Mouse (Mus musculus): ENCODE data around the gene Sept8. TPM values are rescaled to one million over a fixed set of nuclear protein-coding genes. Genes with fewer than 3 reads are reported as not detected.

Sept8 gene
- total RNA-seq, 4 experiments from 2014 or later: 248 to 260 (median 255) TPM

DNA sequence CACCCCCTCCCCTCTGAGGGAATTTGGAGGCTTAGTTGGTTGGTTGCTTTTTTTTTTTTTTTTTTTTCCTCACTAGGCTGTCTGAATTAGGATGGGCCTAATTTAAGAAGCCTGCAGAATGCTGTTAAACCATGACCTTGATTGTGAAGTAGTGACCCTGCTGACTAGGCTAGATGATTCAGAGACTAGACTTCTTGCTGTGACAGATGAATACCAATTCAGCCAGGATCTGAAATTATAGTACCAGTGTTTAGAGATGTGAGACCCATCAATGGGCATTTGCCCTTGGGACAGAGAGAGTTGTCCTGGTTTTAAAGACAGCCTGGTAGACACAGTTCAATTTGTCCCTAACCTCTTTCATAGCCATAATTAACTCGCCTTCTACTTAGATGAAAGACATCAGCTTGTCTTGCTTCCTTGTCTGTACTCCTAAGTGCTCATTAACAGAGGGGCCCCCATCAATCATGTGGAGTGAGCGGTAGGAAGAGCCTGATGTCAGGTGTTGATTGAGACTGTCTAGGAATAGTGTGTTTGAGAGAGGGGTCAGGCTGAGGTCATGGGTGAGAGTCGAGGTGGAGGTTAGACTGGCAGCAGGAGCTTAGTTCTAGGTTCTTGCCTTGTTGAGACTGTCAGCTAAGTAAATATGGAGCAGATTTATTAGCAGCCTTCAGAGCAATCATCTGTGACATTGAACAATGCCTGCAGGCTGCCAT is 25.7 kb upstream of the Sept8 start:
- DNase-seq (ENCODE audit: low spot score in 2 of 2): no peak

DNA sequence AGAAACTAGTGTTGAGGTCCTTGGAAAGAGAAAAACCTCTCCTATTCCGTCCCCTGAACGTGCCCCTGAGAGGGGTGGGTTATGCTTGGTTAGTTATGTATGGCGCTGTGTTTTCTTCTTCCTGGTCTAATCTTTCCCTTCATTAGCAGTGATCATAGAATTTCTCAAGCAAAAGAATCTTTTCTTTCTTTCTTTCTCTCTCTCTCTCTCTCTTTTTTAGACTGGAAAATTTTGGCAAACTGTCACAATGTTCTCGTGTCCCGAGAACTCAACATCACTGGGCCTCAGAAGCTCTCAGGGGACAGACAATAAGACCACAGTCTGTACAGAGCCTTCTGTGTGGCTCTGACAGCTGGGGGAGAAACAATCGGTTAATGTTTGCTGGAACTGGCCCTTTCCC is 23.6 kb upstream of the Sept8 start:
- DNase-seq (ENCODE audit: low spot score in 2 of 2): no peak

DNA sequence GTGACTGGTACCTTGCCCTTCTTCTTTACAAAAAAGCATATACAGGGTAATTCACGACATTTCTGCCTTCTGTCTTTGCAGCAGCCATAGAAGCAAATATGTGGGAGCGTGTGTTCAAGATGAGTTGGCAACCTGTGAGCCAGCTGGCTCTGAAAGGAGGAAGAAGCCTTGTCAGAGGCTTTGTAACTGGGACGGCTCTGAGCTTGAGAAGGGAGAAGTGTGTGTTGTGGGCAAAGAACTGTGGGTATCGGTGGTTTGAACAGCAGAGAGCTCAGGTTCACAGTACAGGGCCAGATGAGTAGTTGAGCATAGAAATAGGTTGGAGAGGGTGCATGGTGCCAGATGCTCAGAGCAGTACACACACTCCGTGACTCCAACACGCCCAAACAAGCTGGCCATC is 22.1 kb upstream of the Sept8 start:
- peak; percentile 63 to 71 for DNase-seq (ENCODE audit: low spot score in 2 of 2)

- DNase-seq (ENCODE audit: low spot score in 2 of 2): no peak
These were observed 18.5 kb upstream of the Sept8 start for GRCm38 (mm10) chr11:53500569-53500968.

DNA sequence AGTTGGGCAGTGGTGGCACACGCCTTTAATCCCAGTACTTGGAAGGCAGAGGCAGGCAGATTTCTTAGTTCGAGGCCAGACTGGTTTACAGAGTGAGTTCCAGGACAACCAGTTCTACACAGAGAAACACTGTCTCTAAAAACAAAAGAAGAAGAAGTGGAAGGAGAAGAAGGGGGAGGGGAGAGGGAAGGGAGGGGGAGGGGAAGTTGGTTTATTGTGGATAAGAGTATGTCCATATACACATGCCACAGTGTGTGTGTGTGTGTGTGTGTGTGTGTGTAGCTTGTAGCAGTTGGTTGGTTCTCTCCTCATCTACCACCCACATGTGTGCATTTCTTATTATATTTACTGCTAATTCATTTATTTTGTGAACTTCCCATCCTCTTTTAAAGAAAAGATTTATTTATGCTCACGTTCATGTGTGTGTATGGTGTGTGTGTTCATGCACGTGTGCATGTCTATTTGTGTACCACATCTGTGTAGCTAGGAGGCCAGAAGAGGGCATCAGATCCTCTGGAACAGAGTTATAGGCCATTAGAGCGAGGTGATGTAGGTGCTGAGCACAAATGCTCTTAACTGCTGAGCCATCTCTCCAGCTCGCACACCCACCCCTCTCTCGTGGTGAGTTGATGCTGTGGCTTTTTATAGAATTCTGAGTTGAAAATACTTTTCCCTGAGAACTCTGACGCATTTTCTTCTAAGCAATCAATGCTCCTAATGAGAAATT is 16.9 kb upstream of the Sept8 start:
- DNase-seq (ENCODE audit: low spot score in 2 of 2): no peak

DNA sequence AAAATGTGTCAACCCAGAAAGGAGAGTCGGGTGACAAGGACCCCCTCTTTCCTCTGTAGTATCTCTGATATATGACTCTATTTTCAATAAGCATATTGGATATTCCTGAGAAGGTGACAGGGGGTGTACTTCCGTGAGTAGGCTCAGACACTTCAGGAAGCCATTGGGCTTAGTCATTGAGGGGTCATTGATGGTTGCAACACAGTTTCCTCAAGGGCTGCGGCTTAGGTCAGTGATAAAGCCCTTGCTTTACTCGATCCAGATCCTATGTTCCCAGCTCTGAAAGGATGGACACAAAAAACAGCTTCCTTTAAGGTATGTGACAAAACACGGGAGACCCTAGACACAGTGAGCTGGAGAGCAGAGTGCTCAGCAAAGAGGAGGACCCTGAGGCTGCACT is 15.3 kb upstream of the Sept8 start:
- DNase-seq (ENCODE audit: low spot score in 2 of 2): no peak

DNA sequence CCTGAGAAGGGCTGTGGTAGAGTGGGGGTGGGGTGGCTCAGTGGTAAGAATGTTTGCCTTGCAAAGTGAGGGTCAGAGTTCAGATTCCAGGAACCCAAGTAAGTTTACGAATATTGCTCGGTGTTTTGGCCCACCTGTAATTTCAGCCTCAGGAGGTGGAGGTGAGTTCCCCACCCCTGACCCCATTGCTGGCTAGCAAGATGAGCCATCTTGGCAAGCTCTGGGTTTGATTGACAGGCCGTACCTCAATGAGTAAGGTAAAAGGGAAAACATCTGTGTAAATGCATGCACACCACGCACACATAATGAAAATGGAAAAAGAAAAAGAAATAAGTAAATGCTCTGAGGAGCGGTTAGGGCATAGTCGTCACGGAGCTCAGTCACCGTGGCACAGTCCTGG is 14.7 kb upstream of the Sept8 start:
- no peak for DNase-seq (ENCODE audit: low spot score in 2 of 2)

- no peak for DNase-seq (ENCODE audit: low spot score in 2 of 2)
These were observed 13.9 kb upstream of the Sept8 start for GRCm38 (mm10) chr11:53505026-53505663.

GRCm38 (mm10) chr11:53507098-53507805 is 11.8 kb upstream of the Sept8 start:
- DNase-seq (ENCODE audit: low spot score in 2 of 2): no peak

- no peak for DNase-seq (ENCODE audit: low spot score in 2 of 2)
These were observed 10.9 kb upstream of the Sept8 start for GRCm38 (mm10) chr11:53508152-53508551.

DNA sequence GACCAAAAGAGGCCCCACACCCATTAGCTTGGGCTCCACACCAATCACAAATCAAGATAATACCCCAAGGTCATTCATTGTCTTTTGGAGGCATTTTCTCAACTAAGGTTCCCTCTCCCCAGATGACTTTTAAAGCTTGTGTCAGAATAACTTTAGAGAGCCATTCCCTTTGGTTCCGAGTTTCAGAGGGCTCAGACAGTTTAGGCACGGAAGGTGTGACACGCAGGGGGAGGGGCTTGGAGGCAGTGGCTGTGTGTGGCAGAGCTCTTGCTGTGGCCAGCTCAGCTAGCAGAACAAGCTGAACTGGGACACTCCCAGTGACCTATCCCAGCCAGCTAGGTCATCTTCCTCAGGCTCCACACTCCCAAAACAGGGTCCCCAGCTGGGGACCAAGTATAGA is 10.5 kb upstream of the Sept8 start:
- no peak for DNase-seq (ENCODE audit: low spot score in 2 of 2)

DNA sequence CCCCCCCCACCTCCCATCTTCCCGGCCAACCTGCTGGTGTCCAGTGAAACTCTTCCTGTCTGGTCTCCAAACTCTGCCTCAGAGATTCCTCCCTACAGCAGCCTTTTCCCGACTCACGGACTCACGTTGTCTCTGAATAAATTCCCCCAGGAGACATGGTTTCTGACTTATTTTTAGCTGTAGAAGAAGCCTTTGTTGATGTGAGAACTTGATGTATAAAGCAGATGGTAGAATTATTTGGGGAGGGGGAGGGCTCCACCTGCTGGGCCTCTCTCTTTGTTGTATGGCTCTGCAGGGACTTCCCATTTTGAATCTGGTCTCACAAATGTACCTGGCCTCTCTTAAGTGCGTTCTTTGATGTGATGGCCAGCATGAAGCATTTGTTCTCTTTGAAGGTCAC is 8.7 kb upstream of the Sept8 start:
- DNase-seq (ENCODE audit: low spot score in 2 of 2): no peak

DNA sequence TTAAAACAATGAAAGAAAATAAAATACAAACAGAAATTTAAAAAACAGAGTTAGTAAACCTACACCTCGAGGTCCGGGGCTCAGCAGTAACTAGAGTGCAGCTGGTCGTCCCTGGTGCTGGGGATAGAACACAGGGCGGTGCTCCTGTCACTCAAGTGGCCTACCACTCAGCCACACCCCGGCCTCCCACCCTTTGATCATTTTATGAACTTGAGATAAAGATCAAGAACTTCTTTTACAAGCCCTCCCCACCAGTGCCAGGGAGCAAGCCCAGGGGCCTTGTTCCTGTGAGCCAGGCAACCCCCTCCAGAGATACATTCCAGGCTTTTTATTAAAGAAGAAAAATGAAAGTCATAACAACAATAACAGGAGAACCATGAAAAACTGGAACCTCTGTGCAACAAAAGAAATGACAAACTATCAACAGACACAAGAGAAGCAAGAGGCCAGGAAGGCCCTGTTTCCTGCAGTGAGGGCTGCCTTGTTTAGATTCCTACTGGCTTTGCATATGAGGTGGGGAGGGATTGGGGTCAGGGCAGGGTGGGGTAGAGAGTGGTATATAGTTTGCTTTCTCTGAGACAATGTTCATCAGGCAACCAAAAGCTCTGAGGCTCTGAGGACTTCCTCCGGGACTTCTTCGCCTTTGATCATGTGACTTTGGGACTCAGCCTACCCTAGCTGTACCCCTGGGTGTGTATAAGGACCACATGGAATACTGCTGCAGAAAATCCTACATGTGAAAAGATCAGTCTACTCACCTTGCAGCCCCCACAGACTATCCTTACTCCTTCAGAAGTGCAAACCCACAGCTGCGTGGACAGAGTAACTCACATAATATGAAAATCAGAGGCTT is 2.1 kb upstream of the Sept8 start:
- no peak for DNase-seq (ENCODE audit: low spot score in 2 of 2)

DNA sequence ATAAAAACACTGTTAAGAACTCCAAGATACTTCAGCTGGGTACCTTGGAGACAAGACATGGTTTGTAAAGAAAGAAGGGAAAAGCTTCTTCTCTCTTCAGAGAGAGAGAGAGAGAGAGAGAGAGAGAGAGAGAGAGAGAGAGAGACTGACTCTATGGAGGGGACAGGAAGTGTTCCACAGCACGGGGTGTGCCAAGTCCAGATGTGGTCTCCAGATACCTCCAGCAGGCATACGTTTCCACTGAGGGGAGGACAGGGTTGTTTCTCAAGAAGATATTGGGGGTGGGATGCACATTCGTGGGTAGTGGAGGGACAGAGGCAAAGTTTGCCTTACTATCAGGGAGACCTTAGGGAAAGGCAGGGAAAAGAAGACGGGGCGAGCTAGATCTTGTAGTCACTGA is 298 bp upstream of the Sept8 start:
- no peak for DNase-seq (ENCODE audit: low spot score in 2 of 2)

- peak; percentile 71 to 75 for DNase-seq (ENCODE audit: low spot score in 2 of 2)
These were observed 1.3 kb downstream of the Sept8 start for GRCm38 (mm10) chr11:53520122-53520978.

- no peak for DNase-seq (ENCODE audit: low spot score in 2 of 2)
These were observed 2.2 kb downstream of the Sept8 start for GRCm38 (mm10) chr11:53521120-53521820.

DNA sequence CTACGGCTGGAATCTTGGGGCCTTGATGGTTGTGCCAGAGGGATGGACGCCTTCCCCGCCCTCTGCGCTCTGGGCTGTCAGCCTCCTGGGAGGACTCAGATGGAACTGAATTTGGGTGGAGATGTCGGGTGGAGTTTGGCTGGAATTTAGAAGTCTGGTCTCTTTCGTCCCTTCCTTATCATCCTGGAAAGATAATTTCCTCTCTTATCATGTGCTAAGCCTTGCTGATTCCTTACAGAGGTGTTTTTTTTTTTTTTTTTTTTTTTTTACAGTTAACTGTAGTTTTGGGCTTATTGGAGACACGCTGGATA is 2.7 kb downstream of the Sept8 start:
- no peak for DNase-seq (ENCODE audit: low spot score in 2 of 2)

DNA sequence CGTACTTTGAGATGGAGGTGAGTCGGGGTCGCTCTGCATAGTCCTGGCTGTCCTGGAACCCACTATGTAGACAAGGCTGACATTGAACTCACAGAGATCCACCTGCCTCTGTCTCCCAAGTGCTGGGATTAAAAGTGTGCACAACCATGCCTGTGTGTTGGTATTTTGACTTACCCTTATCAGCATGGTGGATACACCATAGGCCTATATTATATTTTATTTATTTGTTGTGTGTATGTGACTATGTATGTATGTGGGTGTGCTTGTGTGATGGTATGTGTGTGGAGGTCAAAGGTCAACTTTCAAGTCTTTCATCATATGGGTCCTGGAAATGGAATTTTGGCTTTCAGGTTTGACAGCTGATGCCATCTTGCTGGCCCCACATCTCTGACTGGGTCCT is 3.3 kb downstream of the Sept8 start:
- no peak for DNase-seq (ENCODE audit: low spot score in 2 of 2)

DNA sequence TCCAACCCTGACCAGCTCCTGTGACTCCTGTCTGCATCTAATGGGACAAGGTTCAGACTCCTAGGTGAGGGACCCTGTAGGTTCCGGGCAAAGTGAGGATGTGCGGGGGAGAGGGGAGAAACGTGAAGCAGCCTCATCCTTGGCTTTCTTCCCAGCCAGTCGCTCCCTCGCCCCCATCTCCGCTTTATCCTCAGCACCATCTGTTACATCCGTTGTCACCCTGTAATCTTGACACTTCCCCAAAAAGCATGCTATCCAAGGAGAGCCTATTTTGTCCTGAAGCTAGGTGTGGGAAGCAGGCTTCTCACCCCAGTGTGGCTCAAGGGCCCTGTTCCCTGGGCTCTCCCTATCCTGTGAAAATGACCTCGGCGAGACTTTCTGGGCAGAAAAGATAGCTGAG is 3.9 kb downstream of the Sept8 start:
- peak; percentile 69 to 71 for DNase-seq (ENCODE audit: low spot score in 2 of 2)
